Mouse (Mus musculus): ENCODE results near the gene Rftn1. TPM values are rescaled to one million over a fixed set of nuclear protein-coding genes. Genes with fewer than 3 reads are reported as not detected.

Gene Rftn1
- polyA plus RNA-seq (2016; fragmentation: Nextera tagmentation; extraction: Ambion mirVana): 11.0 and 14.3 TPM in 2 replicates

DNA sequence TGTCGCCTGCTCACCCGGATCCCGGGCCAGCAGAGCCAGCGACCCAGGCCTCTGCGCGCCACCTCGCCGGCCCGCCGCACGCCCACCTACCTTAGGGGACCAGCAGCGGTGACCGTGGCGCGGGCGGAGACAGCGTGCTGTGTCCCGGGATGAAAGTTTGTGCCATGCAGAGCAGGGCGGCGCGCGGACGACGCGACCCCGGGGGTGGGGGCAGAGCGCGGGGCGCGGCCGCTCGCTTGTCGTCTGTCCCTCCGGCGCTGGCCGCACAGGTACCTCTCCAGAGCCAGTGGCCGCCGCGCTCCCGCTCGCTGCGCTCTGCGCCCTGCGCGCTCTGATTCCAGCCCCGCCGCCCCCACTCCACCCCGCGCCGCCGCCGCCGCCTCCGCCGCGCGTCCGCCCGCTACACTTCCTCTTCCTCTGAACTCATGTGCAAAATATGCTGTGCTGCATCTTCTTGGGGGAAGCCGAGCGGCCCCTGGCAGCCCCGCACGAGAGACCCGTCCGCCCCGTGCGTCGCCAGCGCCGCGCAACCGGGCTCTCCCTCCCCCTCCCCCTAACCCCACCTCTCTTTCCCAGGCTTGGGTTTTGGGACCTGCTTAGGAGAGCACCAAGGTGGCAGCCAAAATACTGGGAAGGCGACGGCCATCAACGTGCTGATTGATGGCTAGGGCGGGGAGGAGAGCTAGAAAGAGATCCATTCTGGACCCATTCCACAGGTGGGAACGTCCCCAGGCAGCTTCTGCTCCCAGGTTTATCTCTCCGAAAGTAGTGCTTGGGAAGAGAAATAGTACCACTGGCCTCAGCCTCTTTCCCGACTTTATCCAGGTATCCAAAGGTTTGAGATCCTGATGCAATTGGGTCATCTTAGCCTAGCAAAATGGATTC, at the start of gene Rftn1:
Rftn1 (minus strand) TSS at position 544 of the 885 bp plus-strand sequence.
- peak; percentile 49 for ATAC-seq (ENCODE audit: low FRiP score, low read depth)
- no peaks in the 10 kb centered on the region for H3K9me3 ChIP-seq
- peak within 1 kb of the TSS; percentile 99 for H3K4me2 ChIP-seq (replicated peaks)
- peak within 1 kb of the TSS; percentile 53 for H3K9ac ChIP-seq
- no peak within 1 kb of the TSS for H3K27ac ChIP-seq
- no peaks in the 10 kb centered on the region for H3K36me3 ChIP-seq
- H3K4me3 ChIP-seq: peak within 1 kb of the TSS; percentile 56
- peaks cover 28% of the 10 kb centered on the region for H3K27me3 ChIP-seq (replicated peaks)
- peaks cover 15% of the 10 kb centered on the region for H3K4me1 ChIP-seq
- WGBS: 2% methylated on average over 75 of the region's 79 CpGs

DNA sequence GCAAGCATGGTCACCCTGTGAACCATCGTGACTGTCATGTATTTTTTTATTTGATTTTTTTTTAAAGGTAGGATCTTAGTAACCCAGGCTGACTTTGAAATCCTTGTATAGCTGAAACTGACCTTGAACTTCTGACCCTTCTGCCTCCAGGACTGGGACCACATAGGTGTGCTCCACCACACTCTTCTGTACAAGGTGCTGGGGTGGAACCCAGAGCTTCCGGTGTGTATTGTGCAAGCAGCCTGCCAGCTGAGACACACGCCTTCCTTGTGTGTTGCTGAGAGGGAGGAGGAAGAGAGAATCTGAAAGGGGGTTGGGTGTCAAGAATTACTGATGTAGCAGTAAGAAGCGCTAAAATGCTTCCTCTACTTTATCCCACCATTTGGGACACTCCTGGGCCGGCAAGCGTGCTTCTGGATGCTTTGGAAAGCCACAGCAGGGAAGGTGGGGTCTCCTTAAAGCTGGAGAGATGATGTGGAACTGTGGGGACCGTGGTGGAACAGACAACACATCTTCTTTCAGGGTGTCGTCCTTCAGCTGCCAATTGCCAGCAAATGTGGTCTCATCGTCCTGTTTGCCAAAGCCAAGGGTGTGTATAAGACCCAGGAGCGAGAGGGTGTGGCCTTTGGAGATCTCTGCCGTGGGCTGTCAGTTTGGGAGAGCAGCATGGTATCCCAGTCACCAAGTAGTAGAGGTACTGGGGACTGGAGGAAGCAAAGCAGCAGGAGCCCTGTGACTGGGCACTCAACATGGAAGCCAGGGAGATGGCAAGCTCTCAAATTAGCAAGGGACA, 47.5 kb upstream of the Rftn1 start:
- ATAC-seq (ENCODE audit: low FRiP score, low read depth): no peak
- H3K27ac ChIP-seq: no peak overlapping the region
- no peaks in the 10 kb centered on the region for H3K9me3 ChIP-seq
- no peak overlapping the region for H3K4me2 ChIP-seq (replicated peaks)
- no peak overlapping the region for H3K9ac ChIP-seq
- no peaks in the 10 kb centered on the region for H3K36me3 ChIP-seq
- H3K4me1 ChIP-seq: 0 out of 2 replicates have a peak, but pooled peaks cover 7% of the 10 kb centered on the region
- H3K27me3 ChIP-seq (replicated peaks): no peaks in the 10 kb centered on the region
- H3K4me3 ChIP-seq: no peak overlapping the region
- WGBS: 69% methylated on average over 11 of the region's 11 CpGs

DNA sequence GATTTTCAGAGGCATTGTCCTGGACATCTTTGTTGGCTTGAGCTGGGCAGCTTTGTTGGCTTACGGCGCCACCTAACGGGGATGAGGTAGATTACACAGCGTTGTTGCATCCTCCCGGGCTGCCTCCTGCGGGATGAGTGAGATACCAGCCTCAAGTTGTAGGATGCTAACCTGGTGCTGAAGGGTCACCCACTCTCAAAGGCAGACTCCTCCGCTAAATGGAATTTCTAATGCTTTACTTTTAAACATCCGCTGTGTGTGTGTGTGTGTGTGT, 46.9 kb upstream of the Rftn1 start:
- WGBS: 8% methylated on average over 8 of the region's 8 CpGs
- Histone ChIP-seq H3K9ac (no peak overlapping the region), H3K4me2 (replicated peaks) (peak overlapping the region; percentile 2; the same call in 1 of the 2 replicates), H3K4me3 (no peak overlapping the region), H3K4me1 (0 out of 2 replicates have a peak, but pooled peaks cover 7% of the 10 kb centered on the region), H3K27me3 (replicated peaks) (no peaks in the 10 kb centered on the region), H3K27ac (peak overlapping the region; percentile 11; the same call in 1 of the 2 replicates), H3K36me3 (no peaks in the 10 kb centered on the region), H3K9me3 (no peaks in the 10 kb centered on the region)
- peak; percentile 90 for ATAC-seq (ENCODE audit: low FRiP score, low read depth)

DNA sequence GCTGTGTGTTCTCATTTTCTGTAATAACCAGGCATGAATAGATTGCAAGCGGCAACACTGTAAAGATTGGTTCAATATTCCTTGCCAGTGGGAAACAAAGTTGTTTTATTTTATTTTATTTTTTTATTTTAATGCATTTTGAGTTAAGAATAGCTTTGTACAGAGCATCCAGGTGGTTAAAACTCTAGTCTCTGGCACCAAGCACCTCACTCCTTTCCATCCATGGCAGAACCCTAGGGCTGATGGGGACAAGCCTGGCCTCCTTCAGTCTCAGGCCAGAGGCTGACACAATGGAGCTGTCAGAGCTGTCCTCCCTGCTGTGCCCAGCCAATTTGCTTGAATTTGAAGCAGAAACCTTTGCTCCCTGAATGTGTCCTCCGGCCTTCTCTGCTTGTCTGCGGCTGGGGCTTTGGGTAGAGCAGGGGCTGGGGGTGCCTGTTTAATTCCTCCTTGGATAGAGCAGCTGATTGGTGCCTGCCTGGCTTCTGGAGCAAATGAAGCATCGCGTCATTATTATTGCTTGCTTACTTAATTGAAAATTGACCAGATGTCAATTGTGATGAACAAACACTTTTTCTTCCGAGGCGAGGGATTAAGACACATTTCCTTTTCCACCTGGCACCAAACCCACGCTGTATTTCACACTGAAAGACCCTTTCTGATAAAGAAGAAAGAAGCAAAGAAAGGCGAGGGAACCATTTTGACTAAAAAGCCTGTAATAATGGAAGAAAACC, 46.4 kb upstream of the Rftn1 start:
- Histone ChIP-seq H3K9ac (no peak overlapping the region), H3K36me3 (no peaks in the 10 kb centered on the region), H3K27me3 (replicated peaks) (no peaks in the 10 kb centered on the region), H3K4me2 (replicated peaks) (peak overlapping the region; percentile 2; the same call in 1 of the 2 replicates), H3K9me3 (no peaks in the 10 kb centered on the region), H3K4me1 (0 out of 2 replicates have a peak, but pooled peaks cover 7% of the 10 kb centered on the region), H3K27ac (peak overlapping the region; percentile 11; the same call in 1 of the 2 replicates), H3K4me3 (no peak overlapping the region)
- ATAC-seq (ENCODE audit: low FRiP score, low read depth): peak; percentile 91
- 23% methylated on average over 9 of the region's 9 CpGs for WGBS

DNA sequence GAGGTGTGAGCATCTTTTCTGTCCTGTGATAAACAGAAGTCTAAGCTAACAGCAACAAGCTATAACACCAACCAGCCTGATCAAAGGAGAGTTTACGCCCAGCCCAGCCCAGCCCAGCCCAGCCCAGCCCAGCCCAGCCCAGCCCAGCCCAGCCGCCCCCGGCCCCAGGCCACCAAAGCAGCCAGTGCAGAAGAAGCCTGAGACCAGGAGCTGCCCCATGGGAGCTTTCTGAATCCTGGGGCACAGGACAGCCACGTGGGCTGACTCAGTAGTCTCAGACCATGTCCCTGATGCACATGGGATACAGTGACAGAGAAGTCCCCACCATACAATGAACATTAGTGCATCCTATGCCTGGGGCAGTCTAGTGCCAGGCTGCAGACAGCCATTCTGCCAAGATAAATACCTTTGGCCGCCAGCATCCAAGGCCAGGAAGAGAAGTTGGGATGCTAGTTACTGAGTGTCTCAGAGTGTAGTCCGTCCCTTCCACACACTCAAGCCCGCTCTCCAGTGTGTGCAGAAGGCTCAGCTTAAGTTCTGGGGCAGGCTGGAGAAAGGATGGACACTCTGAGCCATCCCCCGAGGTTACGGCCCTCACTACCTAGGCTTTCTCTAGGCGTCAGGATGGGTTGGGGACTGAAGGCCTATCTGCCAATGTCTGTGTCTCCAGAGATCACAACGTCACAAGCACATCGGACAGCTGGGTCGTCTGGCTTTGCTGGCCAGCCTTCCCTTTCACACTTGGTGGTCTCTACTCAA, 45.6 kb upstream of the Rftn1 start:
- Histone ChIP-seq H3K4me2 (replicated peaks) (no peak overlapping the region), H3K36me3 (no peaks in the 10 kb centered on the region), H3K9ac (no peak overlapping the region), H3K27me3 (replicated peaks) (no peaks in the 10 kb centered on the region), H3K4me3 (no peak overlapping the region), H3K27ac (no peak overlapping the region), H3K4me1 (0 out of 2 replicates have a peak, but pooled peaks cover 7% of the 10 kb centered on the region), H3K9me3 (no peaks in the 10 kb centered on the region)
- peak; percentile 52 for ATAC-seq (ENCODE audit: low FRiP score, low read depth)
- WGBS: 41% methylated on average over 13 of the region's 13 CpGs

DNA sequence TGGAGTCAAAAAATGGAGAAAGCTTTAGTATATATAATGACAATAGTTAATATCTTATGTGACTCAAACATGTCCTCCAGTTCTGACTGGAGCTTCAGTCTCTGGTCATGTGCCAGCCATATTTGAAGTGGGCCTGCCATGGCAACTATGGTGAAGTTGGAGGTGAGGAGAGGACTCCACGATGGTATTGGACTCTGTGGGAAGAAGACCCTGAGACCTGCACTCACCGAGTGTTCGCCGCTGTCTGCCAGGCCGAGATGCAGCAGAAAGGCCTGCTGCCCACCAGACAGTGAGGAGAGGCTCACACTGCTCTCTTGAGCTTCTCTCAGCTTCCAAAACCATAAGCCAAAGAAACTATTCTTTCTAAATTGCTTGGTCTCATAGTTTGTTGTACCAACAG, 43.5 kb upstream of the Rftn1 start:
- Histone ChIP-seq H3K4me3 (no peak overlapping the region), H3K36me3 (no peaks in the 10 kb centered on the region), H3K9ac (no peak overlapping the region), H3K27ac (no peak overlapping the region), H3K9me3 (no peaks in the 10 kb centered on the region), H3K4me1 (0 out of 2 replicates have a peak, but pooled peaks cover 7% of the 10 kb centered on the region), H3K4me2 (replicated peaks) (no peak overlapping the region), H3K27me3 (replicated peaks) (no peaks in the 10 kb centered on the region)
- ATAC-seq (ENCODE audit: low FRiP score, low read depth): no peak
- 92% methylated on average over 5 of the region's 5 CpGs for WGBS

DNA sequence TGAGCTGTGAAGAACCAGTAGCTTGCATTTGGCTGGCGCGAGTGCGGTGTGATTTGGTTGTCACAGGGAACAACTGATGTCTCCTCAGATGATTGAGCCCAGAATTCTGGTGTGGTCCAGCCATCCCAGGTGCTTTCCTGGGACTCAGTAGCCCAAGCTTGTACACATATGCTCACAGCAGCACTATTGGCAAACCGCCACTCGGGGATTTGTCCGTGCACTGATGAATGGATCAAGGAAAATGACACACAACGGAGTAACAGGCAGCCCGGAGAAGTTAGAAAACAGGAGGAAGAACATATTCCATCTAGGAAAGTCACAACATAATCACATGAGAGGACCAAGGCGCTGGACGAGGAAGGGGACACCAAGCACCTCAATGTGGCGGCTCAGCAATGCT, 42.3 kb upstream of the Rftn1 start:
- Histone ChIP-seq H3K36me3 (no peaks in the 10 kb centered on the region), H3K9ac (no peak overlapping the region), H3K27me3 (replicated peaks) (no peaks in the 10 kb centered on the region), H3K9me3 (no peaks in the 10 kb centered on the region), H3K27ac (no peak overlapping the region), H3K4me2 (replicated peaks) (no peak overlapping the region), H3K4me1 (0 out of 2 replicates have a peak, but pooled peaks cover 7% of the 10 kb centered on the region), H3K4me3 (no peak overlapping the region)
- no peak for ATAC-seq (ENCODE audit: low FRiP score, low read depth)
- 94% methylated on average over 11 of the region's 11 CpGs for WGBS

DNA sequence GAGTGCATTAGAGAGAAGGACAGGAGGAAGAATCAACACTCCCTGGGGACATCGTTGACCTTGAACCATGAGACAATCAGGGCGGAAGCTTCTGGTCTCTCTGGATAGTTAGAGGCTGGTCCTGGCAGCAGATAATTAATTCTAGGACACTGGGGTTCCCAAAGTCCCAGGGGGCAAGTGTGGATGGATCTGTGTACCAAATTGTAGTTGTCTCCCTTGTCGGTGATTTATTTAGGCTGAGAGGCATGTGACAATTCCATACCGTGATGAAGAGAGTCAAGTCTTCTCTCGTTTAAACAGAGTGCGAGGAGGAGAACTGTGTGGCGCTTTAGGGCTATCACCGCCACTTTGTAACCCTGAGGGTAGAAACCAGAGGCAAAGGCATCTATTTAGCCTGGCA, 40.7 kb upstream of the Rftn1 start:
- no peaks in the 10 kb centered on the region for H3K27me3 ChIP-seq (replicated peaks)
- no peak overlapping the region for H3K27ac ChIP-seq
- whole genome bisulfite sequencing: 75% methylated on average over 8 of the region's 8 CpGs
- no peaks in the 10 kb centered on the region for H3K36me3 ChIP-seq
- no peak overlapping the region for H3K9ac ChIP-seq
- 0 out of 2 replicates have a peak, but pooled peaks cover 6% of the 10 kb centered on the region for H3K4me1 ChIP-seq
- no peak overlapping the region for H3K4me2 ChIP-seq (replicated peaks)
- no peak overlapping the region for H3K4me3 ChIP-seq
- H3K9me3 ChIP-seq: no peaks in the 10 kb centered on the region
- ATAC-seq (ENCODE audit: low FRiP score, low read depth): no peak

DNA sequence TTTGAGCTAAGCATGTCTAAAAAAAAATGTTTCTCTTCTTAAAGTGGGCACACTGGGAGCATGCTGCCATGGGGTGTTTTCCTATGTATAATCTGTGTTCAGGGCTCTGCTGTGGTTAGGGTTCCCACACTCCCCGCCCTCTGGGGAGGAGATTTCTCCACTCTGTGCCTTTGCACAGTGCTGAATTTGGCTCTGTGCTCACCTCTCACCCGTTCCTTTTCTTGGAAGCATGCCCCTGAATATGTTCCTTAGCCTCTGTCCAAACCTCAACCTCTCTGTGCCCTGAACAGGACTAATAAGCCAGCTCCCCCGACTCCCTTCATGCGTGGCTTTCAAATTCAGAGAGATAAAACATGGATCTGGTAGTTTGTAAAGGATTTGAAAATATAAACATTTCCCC, 39.1 kb upstream of the Rftn1 start:
- Histone ChIP-seq H3K4me2 (replicated peaks) (no peak overlapping the region), H3K9me3 (no peaks in the 10 kb centered on the region), H3K4me3 (no peak overlapping the region), H3K4me1 (no peaks in the 10 kb centered on the region), H3K27me3 (replicated peaks) (no peaks in the 10 kb centered on the region), H3K27ac (no peak overlapping the region), H3K9ac (no peak overlapping the region), H3K36me3 (no peaks in the 10 kb centered on the region)
- no peak for ATAC-seq (ENCODE audit: low FRiP score, low read depth)
- WGBS: 84% methylated on average over 4 of the region's 4 CpGs

DNA sequence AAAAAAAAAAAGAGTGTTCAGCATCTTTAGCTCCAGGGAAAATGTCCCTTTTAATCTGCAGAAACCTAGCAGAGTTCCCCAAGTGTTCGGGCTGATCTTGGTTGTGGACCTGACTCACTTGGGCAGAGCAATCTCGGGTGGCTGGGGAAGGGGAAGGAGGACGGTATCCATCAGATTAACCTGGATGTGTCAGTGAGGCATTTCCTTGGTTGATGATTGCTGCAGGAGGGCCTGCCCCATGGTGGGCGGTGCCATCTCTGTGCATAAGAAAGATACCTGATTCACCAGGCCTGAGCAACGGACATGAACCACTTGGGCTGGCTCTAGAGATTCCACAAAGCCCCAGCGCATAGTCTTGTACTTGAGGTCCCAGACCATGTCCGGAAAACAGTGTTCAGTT, 36.9 kb upstream of the Rftn1 start:
- no peak overlapping the region for H3K27ac ChIP-seq
- H3K9ac ChIP-seq: no peak overlapping the region
- H3K36me3 ChIP-seq: no peaks in the 10 kb centered on the region
- no peak overlapping the region for H3K4me3 ChIP-seq
- H3K9me3 ChIP-seq: no peaks in the 10 kb centered on the region
- no peaks in the 10 kb centered on the region for H3K27me3 ChIP-seq (replicated peaks)
- H3K4me2 ChIP-seq (replicated peaks): no peak overlapping the region
- WGBS: 76% methylated on average over 7 of the region's 7 CpGs
- ATAC-seq (ENCODE audit: low FRiP score, low read depth): no peak
- no peaks in the 10 kb centered on the region for H3K4me1 ChIP-seq

DNA sequence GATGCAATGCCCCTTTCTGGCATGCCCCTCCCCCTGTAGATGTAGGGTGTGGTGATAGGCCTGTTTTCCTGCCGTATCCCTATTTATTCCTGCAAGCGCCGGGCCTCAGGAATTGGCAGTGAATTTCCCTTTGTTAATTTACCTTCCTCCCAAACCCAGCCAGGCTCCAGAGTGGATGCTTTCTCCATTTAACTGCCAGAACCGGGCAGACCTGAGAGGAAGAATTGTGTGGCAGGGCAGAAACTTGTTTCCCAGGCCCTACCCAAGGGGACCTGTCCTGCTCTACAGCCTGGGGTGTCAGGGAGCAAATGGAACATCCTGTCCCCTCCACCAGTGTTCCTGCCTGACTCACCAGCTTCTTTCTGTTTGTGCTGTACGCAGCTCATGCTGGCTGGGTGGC, 34.2 kb upstream of the Rftn1 start:
- H3K27ac ChIP-seq: no peak overlapping the region
- no peak overlapping the region for H3K4me3 ChIP-seq
- WGBS: 64% methylated on average over 5 of the region's 5 CpGs
- no peaks in the 10 kb centered on the region for H3K36me3 ChIP-seq
- no peaks in the 10 kb centered on the region for H3K27me3 ChIP-seq (replicated peaks)
- H3K9me3 ChIP-seq: no peaks in the 10 kb centered on the region
- no peak for ATAC-seq (ENCODE audit: low FRiP score, low read depth)
- no peaks in the 10 kb centered on the region for H3K4me1 ChIP-seq
- H3K9ac ChIP-seq: no peak overlapping the region
- H3K4me2 ChIP-seq (replicated peaks): no peak overlapping the region

Measured in neural tube, embryonic 12.5 days (tissue).